Mouse (Mus musculus) lung, postnatal 0 days (tissue): ENCODE results near the gene Arl2bp.

ENCODE experiments used
- CTCF ChIP-seq: IDR thresholded peaks from 2 replicates; pipeline ENCODE4 v1.5.1; 2016; ENCODE audit warnings: antibody characterized with exemption, mild to moderate bottlenecking
- EP300 ChIP-seq: IDR thresholded peaks from 2 replicates; pipeline ENCODE4 v1.6.1; 2016; ENCODE audit warnings: antibody characterized with exemption, mild to moderate bottlenecking, control low read depth

GRCm38 (mm10) chr8:94675923-94676322 is 9.5 kb downstream of the Arl2bp start:
- TF ChIP-seq CTCF (no peak), EP300 (no peak)
